Comparison of ENCODE assay signal across 8 mouse cellular contexts in the genomic region with DNA sequence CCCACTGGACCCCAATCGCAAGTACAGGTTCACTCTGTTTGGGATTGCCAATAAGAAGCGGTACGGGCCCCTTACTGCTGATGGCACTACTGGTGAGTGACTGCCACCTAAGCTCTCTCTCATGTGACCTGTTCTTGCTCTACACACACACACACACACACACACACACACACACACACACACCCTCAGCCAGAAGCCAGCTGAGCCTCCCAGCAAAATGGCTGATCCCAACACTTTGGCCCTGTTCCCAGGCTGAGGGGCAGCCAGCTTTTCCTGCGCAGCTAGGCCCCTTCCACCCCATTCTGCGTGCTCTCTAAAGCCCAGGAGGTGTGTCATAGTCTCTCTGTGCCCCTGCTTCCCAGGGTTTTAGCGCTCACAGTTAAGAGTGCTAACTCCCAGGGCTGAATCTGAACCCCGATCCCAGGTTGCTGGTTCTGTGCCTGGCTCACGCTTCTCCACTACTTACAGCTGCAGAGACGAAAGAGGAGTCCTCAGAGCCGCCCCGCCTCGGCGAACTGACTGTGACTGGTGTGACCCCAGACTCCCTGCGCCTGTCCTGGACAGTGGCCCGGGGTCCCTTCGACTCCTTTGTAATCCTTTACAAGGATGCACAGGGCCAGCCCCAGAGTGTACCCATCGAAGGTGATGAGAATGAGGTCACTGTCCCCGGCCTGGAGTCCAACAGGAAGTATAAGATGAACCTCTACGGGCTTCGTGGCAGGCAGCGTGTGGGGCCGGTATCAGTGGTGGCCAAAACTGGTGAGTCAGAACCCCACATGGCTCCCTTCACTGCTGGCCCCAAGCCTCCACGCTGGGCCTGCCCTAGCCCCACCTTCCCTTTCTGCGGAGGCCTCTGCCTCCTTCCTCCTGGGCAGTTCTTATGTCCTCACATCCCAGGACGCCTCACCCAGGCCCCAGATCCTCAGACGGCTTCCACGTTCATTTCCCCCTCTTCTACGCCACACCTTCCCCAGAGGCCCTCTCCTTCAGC. TPM values are rescaled to one million over a fixed set of nuclear protein-coding genes. Genes with fewer than 3 reads are reported as not detected.
DNase-seq lines count a peak whose midpoint lies in the region; ATAC-seq lines count a peak whose summit lies in the region.

No protein-coding gene starts in this region.

- no peaks in the 10 kb centered on the region for H3K9me3 ChIP-seq in heart, embryonic 14.5 days (ENCODE audit: control insufficient read depth, low read length)
- no peaks in the 10 kb centered on the region for H3K9me3 ChIP-seq in midbrain, embryonic 14.5 days (ENCODE audit: control insufficient read depth, low read length)

- no peak overlapping the region for H3K4me2 ChIP-seq in heart, embryonic 14.5 days (ENCODE audit: low read length)
- no peak overlapping the region for H3K4me2 ChIP-seq in midbrain, embryonic 14.5 days (ENCODE audit: low read length)

- DNase-seq in cerebellum, postnatal 4 days (ENCODE audit: low spot score in 2 of 2) = peak; percentile 53 to 84
- DNase-seq in cerebellum, adult 9-11 months = no peak
- DNase-seq in ovary, postnatal 36 days (ENCODE audit: low spot score) = peak; percentile 52
- no peak for DNase-seq in ovary, postnatal 10 days (ENCODE audit: low spot score)
- peak; percentile 70 for DNase-seq in midbrain, embryonic 14.5 days
- DNase-seq in spleen, postnatal 10 days (ENCODE audit: low spot score in 2 of 2) = no peak
- no peak for DNase-seq in kidney, adult 9 months

- no peaks in the 10 kb centered on the region for H3K36me3 ChIP-seq in heart, embryonic 14.5 days (ENCODE audit: control insufficient read depth, insufficient read depth, low read length)
- H3K36me3 ChIP-seq in midbrain, embryonic 14.5 days (ENCODE audit: control insufficient read depth, insufficient read depth, low read length) = no peaks in the 10 kb centered on the region

- ATAC-seq in heart, embryonic 14.5 days (ENCODE audit: insufficient number of reproducible peaks, insufficient read depth, low FRiP score, low read depth) = peak; percentile 51
- no peak for ATAC-seq in midbrain, embryonic 14.5 days (ENCODE audit: low FRiP score, low TSS enrichment)

- WGBS in heart, embryonic 14.5 days = 69% methylated on average over 28 of the region's 28 CpGs
- 85% methylated on average over 28 of the region's 28 CpGs for WGBS in midbrain, embryonic 14.5 days

- no peak overlapping the region for H3K4me3 ChIP-seq in heart, embryonic 14.5 days (ENCODE audit: control insufficient read depth in 1 of 2, insufficient read depth in 1 of 2, low read depth in 1 of 2, low read length in 2 of 2)
- no peak overlapping the region for H3K4me3 ChIP-seq in midbrain, embryonic 14.5 days (replicated peaks; ENCODE audit: low read depth, low read length)

- peaks cover under 1% of the 10 kb centered on the region; the same call in 1 of the 2 replicates for H3K27me3 ChIP-seq in heart, embryonic 14.5 days (ENCODE audit: control insufficient read depth, insufficient read depth, low read length)
- no peaks in the 10 kb centered on the region for H3K27me3 ChIP-seq in midbrain, embryonic 14.5 days (ENCODE audit: control insufficient read depth, insufficient read depth, low read length)

- H3K9ac ChIP-seq in heart, embryonic 14.5 days (ENCODE audit: low read length) = no peak overlapping the region
- H3K9ac ChIP-seq in midbrain, embryonic 14.5 days (replicated peaks; ENCODE audit: low read length) = no peak overlapping the region

- peak overlapping the region; percentile 20 to 65; a peak in 3 of 4 replicates for H3K27ac ChIP-seq in heart, embryonic 14.5 days (replicated peaks in 1 of 2; ENCODE audit: control insufficient read depth in 1 of 2, insufficient read depth in 1 of 2, low read depth in 2 of 2, low read length in 2 of 2)
- H3K27ac ChIP-seq in midbrain, embryonic 14.5 days (replicated peaks; ENCODE audit: low read depth, low read length) = no peak overlapping the region

- H3K4me1 ChIP-seq in heart, embryonic 14.5 days (ENCODE audit: control insufficient read depth in 2 of 2, insufficient read depth in 2 of 2, low read length in 2 of 2) = peaks cover 37 to 41% of the 10 kb centered on the region in 2 experiments; a peak in 3 of 4 replicates
- no peaks in the 10 kb centered on the region for H3K4me1 ChIP-seq in midbrain, embryonic 14.5 days (ENCODE audit: control insufficient read depth, insufficient read depth, low read length)

RNA-seq across cellular contexts. Expression of a gene that starts 15.1 kb away (rescaled TPM):
- polyA plus RNA-seq in heart, embryonic 14.5 days (2014; fragmentation: Nextera tagmentation; extraction: Ambion mirVana) = 2.7 and 3.0 TPM in 2 replicates
- polyA plus RNA-seq in midbrain, embryonic 14.5 days (2014; fragmentation: Nextera tagmentation; extraction: Ambion mirVana) = 0.13 and 0.24 TPM in 2 replicates

RNA-seq across cellular contexts. Expression of a gene that starts 38.5 kb away (rescaled TPM):
- 28.7 and 34.3 TPM in 2 replicates for polyA plus RNA-seq in heart, embryonic 14.5 days (2014; fragmentation: Nextera tagmentation; extraction: Ambion mirVana)
- 97.1 TPM in 2 replicates for polyA plus RNA-seq in midbrain, embryonic 14.5 days (2014; fragmentation: Nextera tagmentation; extraction: Ambion mirVana)

RNA-seq across cellular contexts. Expression of a gene that starts 40.9 kb away (rescaled TPM):
- 7.3 and 8.9 TPM in 2 replicates for polyA plus RNA-seq in heart, embryonic 14.5 days (2014; fragmentation: Nextera tagmentation; extraction: Ambion mirVana)
- polyA plus RNA-seq in midbrain, embryonic 14.5 days (2014; fragmentation: Nextera tagmentation; extraction: Ambion mirVana) = 11.2 and 14.5 TPM in 2 replicates

RNA-seq across cellular contexts. Expression of a gene that starts 56.1 kb away (rescaled TPM):
- 0.27 and 0.39 TPM in 2 replicates for polyA plus RNA-seq in heart, embryonic 14.5 days (2014; fragmentation: Nextera tagmentation; extraction: Ambion mirVana)
- polyA plus RNA-seq in midbrain, embryonic 14.5 days (2014; fragmentation: Nextera tagmentation; extraction: Ambion mirVana) = 12.4 and 13.6 TPM in 2 replicates

RNA-seq across cellular contexts. Expression of a gene that starts 57.1 kb away (rescaled TPM):
- polyA plus RNA-seq in heart, embryonic 14.5 days (2014; fragmentation: Nextera tagmentation; extraction: Ambion mirVana) = 30.4 and 33.3 TPM in 2 replicates
- polyA plus RNA-seq in midbrain, embryonic 14.5 days (2014; fragmentation: Nextera tagmentation; extraction: Ambion mirVana) = 23.4 and 25.5 TPM in 2 replicates

Comparison
In these comparisons a context has a peak if more than half of its experiments do, and no peak if none do; other contexts are left out.
1. DNase-seq: peak in cerebellum, postnatal 4 days (2 of 2), ovary, postnatal 36 days (single experiment) and midbrain, embryonic 14.5 days (single experiment); none in cerebellum, adult 9-11 months (single experiment), ovary, postnatal 10 days (single experiment), spleen, postnatal 10 days (0 of 2) and kidney, adult 9 months (single experiment).